Mouse (Mus musculus) lung, embryonic 16.5 days (tissue): ENCODE data around the gene Tmod2. TPM values are rescaled to one million over a fixed set of nuclear protein-coding genes. Genes with fewer than 3 reads are reported as not detected.

Source experiments
- ATAC-seq: fragments of 200-750 bp; cut with Nextera tagmentation; 2 replicates; pipeline ENCODE4 v1.8.0; 2017; ENCODE audit warnings: low read depth, mild to moderate bottlenecking, moderate library complexity
- H3K27ac ChIP-seq: fragments of 300-500 bp; sonication (generic); 2 replicates; pipeline ENCODE4 v1.5.1; 2014; ENCODE audit warnings: mild to moderate bottlenecking, control low read depth, low read length
- H3K27me3 ChIP-seq: fragments of 300-500 bp; sonication (generic); 2 replicates; pipeline ENCODE4 v1.6.1; 2014; ENCODE audit warnings: low read depth, low read length, mixed read lengths; ENCODE audit not compliant: control insufficient read depth, insufficient read depth
- H3K36me3 ChIP-seq: fragments of 300-500 bp; sonication (generic); 2 replicates; pipeline ENCODE4 v1.6.1; 2014; ENCODE audit warnings: low read length; ENCODE audit not compliant: control insufficient read depth, insufficient read depth
- H3K4me1 ChIP-seq: fragments of 300-500 bp; sonication (generic); replicated peaks from 2 replicates; pipeline ENCODE4 v1.6.1; 2014; ENCODE audit warnings: low read length, mixed read lengths; ENCODE audit not compliant: control insufficient read depth, insufficient read depth
- H3K4me2 ChIP-seq: fragments of 300-500 bp; sonication (generic); 2 replicates; pipeline ENCODE4 v1.6.1; 2014; ENCODE audit warnings: low read depth, low read length, control low read depth
- H3K4me3 ChIP-seq: fragments of 300-500 bp; sonication (generic); 2 replicates; pipeline ENCODE4 v1.5.1; 2014; ENCODE audit warnings: mild to moderate bottlenecking, low read length, control low read depth
- H3K9ac ChIP-seq: fragments of 300-500 bp; sonication (generic); 2 replicates; pipeline ENCODE4 v1.6.1; 2014; ENCODE audit warnings: low read length, control low read depth
- H3K9me3 ChIP-seq: fragments of 300-500 bp; sonication (generic); 2 replicates; pipeline ENCODE4 v1.6.1; 2016; ENCODE audit warnings: low read length; ENCODE audit not compliant: control insufficient read depth
- WGBS: fragments of 180-500 bp; shearing (Covaris S2); extraction: QIAGEN DNeasy Blood & Tissue Kit; methylation state at CpG from one replicate; pipeline ENCODE4 v1.1.7; 2014; 5-methylcytosine and 5-hydroxymethylcytosine counted together
- polyA plus RNA-seq: library from polyadenylated mRNA; unstranded; fragments of >200 nt; fragmentation: Nextera tagmentation; extraction: Ambion mirVana; gene quantifications from 2 replicates; pipeline ENCODE4 v1.2.1, GENCODE M21; 2015

Tmod2 gene
- polyA plus RNA-seq, 1 experiment from 2014 or later: 8.7 TPM

DNA sequence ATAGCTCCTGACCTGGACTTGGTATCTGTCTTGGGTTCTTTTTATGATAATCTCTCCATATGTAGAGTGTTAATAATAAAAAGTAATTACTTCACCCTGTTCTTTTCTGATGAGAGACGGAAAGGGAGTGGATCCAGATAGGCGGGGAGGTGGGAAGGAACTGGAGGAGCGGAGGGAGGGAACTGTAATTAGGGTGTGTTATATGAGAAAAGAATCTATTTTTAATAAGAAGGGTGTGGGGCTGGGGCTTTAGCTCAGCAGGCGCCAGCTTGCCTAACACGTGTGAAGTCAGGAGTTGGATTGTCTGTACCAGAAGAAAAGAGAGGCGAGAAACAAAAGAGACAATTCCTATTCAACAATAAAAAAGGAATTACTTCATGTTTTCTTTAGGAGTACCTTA lies 87.5 kb downstream of the Tmod2 start:
- WGBS: 70% methylated on average over 6 of the region's 6 CpGs
- ATAC-seq: no peak

DNA sequence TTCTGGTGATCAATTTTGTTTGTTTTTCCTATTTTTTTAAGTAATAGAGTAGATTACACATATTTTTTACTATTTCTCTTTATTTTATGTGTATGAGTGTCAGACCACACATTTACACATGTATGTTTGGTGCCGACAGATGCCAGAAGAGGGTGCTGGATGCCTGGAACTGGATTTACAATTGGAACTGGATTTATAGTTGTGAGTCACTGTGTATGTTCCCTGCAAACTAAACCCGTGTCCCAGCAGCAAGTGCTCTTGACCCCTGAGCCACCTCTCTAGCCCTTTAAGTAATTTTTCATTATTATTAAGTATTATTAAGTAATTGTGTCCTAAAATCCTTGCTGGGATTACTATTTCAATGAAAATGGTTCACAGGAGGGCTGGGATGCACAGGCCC lies 88.9 kb downstream of the Tmod2 start:
- no peak overlapping the region for H3K4me2 ChIP-seq
- H3K27ac ChIP-seq: no peak overlapping the region
- 59% methylated on average over 2 of the region's 2 CpGs for WGBS
- no peak overlapping the region for H3K4me3 ChIP-seq
- ATAC-seq: no peak
- H3K9ac ChIP-seq: no peak overlapping the region
- no peaks in the 10 kb centered on the region for H3K4me1 ChIP-seq
- no peaks in the 10 kb centered on the region for H3K27me3 ChIP-seq
- H3K9me3 ChIP-seq: no peaks in the 10 kb centered on the region
- peaks cover 4% of the 10 kb centered on the region; the same call in 1 of the 2 replicates for H3K36me3 ChIP-seq

More for the DNA sequence above, 87.5 kb downstream of the Tmod2 start:
- no peaks in the 10 kb centered on the region for H3K9me3 ChIP-seq
- H3K4me3 ChIP-seq: no peak overlapping the region
- peaks cover 10% of the 10 kb centered on the region for H3K36me3 ChIP-seq
- H3K9ac ChIP-seq: no peak overlapping the region
- no peak overlapping the region for H3K4me2 ChIP-seq
- no peaks in the 10 kb centered on the region for H3K27me3 ChIP-seq
- H3K27ac ChIP-seq: no peak overlapping the region
- H3K4me1 ChIP-seq: 0 out of 2 replicates have a peak, but pooled peaks cover 3% of the 10 kb centered on the region

DNA sequence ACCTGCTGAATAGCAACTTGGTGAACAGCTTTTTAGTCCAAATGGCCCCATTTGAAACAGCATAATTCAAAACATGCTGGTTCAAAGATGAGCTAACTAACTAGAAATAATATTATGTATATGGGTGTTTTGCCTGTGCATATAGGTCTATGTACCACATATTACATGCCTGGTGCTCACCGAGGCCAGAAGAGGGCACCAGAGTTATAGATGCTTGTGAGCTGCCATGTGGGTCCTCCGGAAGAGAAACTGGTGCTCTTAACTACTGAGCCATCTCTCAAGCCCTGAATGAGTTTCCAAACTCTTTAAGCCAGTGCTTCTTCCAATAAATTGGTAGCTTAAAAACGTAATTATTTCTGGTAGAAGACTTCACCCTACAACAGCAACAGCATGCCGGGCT lies 89.3 kb downstream of the Tmod2 start:
- Histone ChIP-seq H3K36me3 (peaks cover 4% of the 10 kb centered on the region; the same call in 1 of the 2 replicates), H3K9ac (no peak overlapping the region), H3K27ac (no peak overlapping the region), H3K4me1 (no peaks in the 10 kb centered on the region), H3K4me3 (no peak overlapping the region), H3K9me3 (no peaks in the 10 kb centered on the region), H3K27me3 (no peaks in the 10 kb centered on the region), H3K4me2 (no peak overlapping the region)
- 61% methylated on average over 4 of the region's 4 CpGs for WGBS
- peak; percentile 69; the same call in 1 of the 2 replicates for ATAC-seq

DNA sequence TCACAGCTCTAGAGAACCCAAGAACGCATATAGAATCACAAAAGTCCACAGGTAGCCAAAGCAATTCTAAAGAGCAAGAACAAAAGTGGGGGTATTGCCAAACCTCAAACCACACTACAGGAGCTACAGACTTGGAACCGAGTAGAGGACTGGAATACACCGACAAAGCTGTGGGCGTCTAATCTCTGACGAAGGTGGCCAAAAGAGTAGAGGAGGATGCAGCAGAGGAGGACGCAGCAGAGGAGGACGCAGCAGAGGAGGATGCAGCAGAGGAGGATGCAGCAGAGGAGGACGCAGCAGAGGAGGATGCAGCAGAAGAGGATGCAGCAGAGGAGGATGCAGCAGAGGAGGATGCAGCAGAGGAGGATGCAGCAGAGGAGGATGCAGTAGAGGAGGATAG lies 90.2 kb downstream of the Tmod2 start:
- Histone ChIP-seq H3K36me3 (peaks cover 7% of the 10 kb centered on the region), H3K27ac (no peak overlapping the region), H3K4me2 (no peak overlapping the region), H3K27me3 (no peaks in the 10 kb centered on the region), H3K4me1 (no peaks in the 10 kb centered on the region), H3K9ac (no peak overlapping the region), H3K4me3 (no peak overlapping the region), H3K9me3 (no peaks in the 10 kb centered on the region)
- WGBS: 92% methylated on average over 8 of the region's 8 CpGs
- no peak for ATAC-seq

DNA sequence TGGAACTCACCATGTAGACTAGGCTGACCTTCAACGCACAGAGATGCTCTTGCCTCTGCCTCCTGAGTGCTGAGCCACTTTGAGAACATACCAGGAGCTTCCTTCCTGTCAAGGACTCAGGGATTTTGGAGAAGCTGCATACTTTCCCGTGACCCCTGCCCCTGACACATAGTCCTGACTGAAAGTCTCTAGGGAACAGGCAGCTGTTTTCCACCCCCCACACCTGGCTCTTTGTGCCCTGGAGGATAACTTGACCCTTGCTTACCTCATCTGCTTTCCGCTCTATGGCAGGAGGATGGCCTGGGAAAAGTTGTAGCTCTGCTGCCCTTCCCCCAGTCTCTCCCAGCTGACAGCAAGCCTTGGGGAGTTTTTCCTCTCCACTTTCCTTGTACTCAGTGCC lies 93.4 kb downstream of the Tmod2 start:
- H3K27me3 ChIP-seq: no peaks in the 10 kb centered on the region
- H3K9me3 ChIP-seq: 0 out of 2 replicates have a peak, but pooled peaks cover 2% of the 10 kb centered on the region
- ATAC-seq: no peak
- no peaks in the 10 kb centered on the region for H3K4me1 ChIP-seq
- no peak overlapping the region for H3K4me3 ChIP-seq
- H3K9ac ChIP-seq: no peak overlapping the region
- 72% methylated on average over 3 of the region's 3 CpGs for WGBS
- no peak overlapping the region for H3K4me2 ChIP-seq
- H3K27ac ChIP-seq: no peak overlapping the region
- peaks cover 25% of the 10 kb centered on the region for H3K36me3 ChIP-seq

Other genes with a start within 250 kb of the Tmod2 start
- 41.8 and 47.4 TPM in 2 replicates for gene Mapk6, start 201.3 kb downstream of the Tmod2 start, polyA plus RNA-seq
- 32.2 and 36.3 TPM in 2 replicates for gene Leo1, start 169.8 kb downstream of the Tmod2 start, polyA plus RNA-seq
- gene Tmod3, start 51.7 kb downstream of the Tmod2 start, polyA plus RNA-seq: 177 and 185 TPM in 2 replicates
- gene Lysmd2, start 14.4 kb upstream of the Tmod2 start, polyA plus RNA-seq: 21.4 and 24.8 TPM in 2 replicates
- 1.0 and 1.2 TPM in 2 replicates for gene Scg3, start 72.7 kb upstream of the Tmod2 start, polyA plus RNA-seq
- gene Bmp5, start 164.0 kb upstream of the Tmod2 start, polyA plus RNA-seq: 32.3 and 35.3 TPM in 2 replicates